Mouse (Mus musculus): ENCODE measurements around the gene Ppat. TPM values are rescaled to one million over a fixed set of nuclear protein-coding genes. Genes with fewer than 3 reads are reported as not detected.
A peak's percentile ranks its signal among the peaks of the same experiment; 100 is the strongest.
"Not testable (repeated sequence)": the region's sequence is repeated elsewhere in the genome, so short reads cannot be mapped to it uniquely, and the experiment has no call there.

Ppat gene
- total RNA-seq, 2 experiments from 2014 or later = 14.3 to 18.1 TPM

- no peak for DNase-seq (ENCODE audit: extremely low spot score in 1 of 2, low spot score in 1 of 2)
These were observed 854 bp downstream of the Ppat start for GRCm38 (mm10) chr5:76950343-76951105.

GRCm38 (mm10) chr5:76947758-76948157, 3.6 kb downstream of the Ppat start:
- no peak for DNase-seq (ENCODE audit: extremely low spot score in 1 of 2, low spot score in 1 of 2)

GRCm38 (mm10) chr5:76947142-76947541, 4.2 kb downstream of the Ppat start:
- no peak for DNase-seq (ENCODE audit: extremely low spot score in 1 of 2, low spot score in 1 of 2)

- no peak for DNase-seq (ENCODE audit: extremely low spot score in 1 of 2, low spot score in 1 of 2)
These were observed 5.7 kb downstream of the Ppat start for GRCm38 (mm10) chr5:76945678-76946033.

- no peak for DNase-seq (ENCODE audit: extremely low spot score in 1 of 2, low spot score in 1 of 2)
These were observed 6.3 kb downstream of the Ppat start for GRCm38 (mm10) chr5:76944965-76945677.

GRCm38 (mm10) chr5:76942505-76942904, 8.9 kb downstream of the Ppat start:
- DNase-seq (ENCODE audit: extremely low spot score in 1 of 2, low spot score in 1 of 2) = no peak

GRCm38 (mm10) chr5:76941975-76942374, 9.4 kb downstream of the Ppat start:
- DNase-seq (ENCODE audit: extremely low spot score in 1 of 2, low spot score in 1 of 2) = no peak

- DNase-seq (ENCODE audit: extremely low spot score in 1 of 2, low spot score in 1 of 2) = no peak
These were observed 11.7 kb downstream of the Ppat start for GRCm38 (mm10) chr5:76939717-76940116.

GRCm38 (mm10) chr5:76929180-76929877, 22.0 kb downstream of the Ppat start:
- no peak for DNase-seq (ENCODE audit: extremely low spot score in 1 of 2, low spot score in 1 of 2)

- no peak for DNase-seq (ENCODE audit: extremely low spot score in 1 of 2, low spot score in 1 of 2)
These were observed 23.1 kb downstream of the Ppat start for GRCm38 (mm10) chr5:76928124-76928832.

GRCm38 (mm10) chr5:76924296-76924695, 27.1 kb downstream of the Ppat start:
- no peak for DNase-seq (ENCODE audit: extremely low spot score in 1 of 2, low spot score in 1 of 2)

- peak; percentile 24 to 53 for DNase-seq (ENCODE audit: extremely low spot score in 1 of 2, low spot score in 1 of 2)
These were observed 27.9 kb downstream of the Ppat start for GRCm38 (mm10) chr5:76923428-76923827.

GRCm38 (mm10) chr5:76922833-76923232, 28.5 kb downstream of the Ppat start:
- no peak for DNase-seq (ENCODE audit: extremely low spot score in 1 of 2, low spot score in 1 of 2)

GRCm38 (mm10) chr5:76912522-76912921, 38.9 kb downstream of the Ppat start:
- not testable (repeated sequence) for DNase-seq (ENCODE audit: extremely low spot score in 1 of 2, low spot score in 1 of 2)

- no peak for DNase-seq (ENCODE audit: extremely low spot score in 1 of 2, low spot score in 1 of 2)
These were observed 40.6 kb downstream of the Ppat start for GRCm38 (mm10) chr5:76910807-76911206.

GRCm38 (mm10) chr5:76906155-76906499, 45.3 kb downstream of the Ppat start:
- no peak for DNase-seq (ENCODE audit: extremely low spot score in 1 of 2, low spot score in 1 of 2)

GRCm38 (mm10) chr5:76905405-76906154, 45.8 kb downstream of the Ppat start, which contains the start of gene Aasdh:
TSS of gene Aasdh (minus strand) at chr5:76905514.
- DNase-seq (ENCODE audit: extremely low spot score in 1 of 2, low spot score in 1 of 2) = peak; percentile 99

- DNase-seq (ENCODE audit: extremely low spot score in 1 of 2, low spot score in 1 of 2) = no peak
These were observed 46.5 kb downstream of the Ppat start for GRCm38 (mm10) chr5:76904713-76905404.

- no peak for DNase-seq (ENCODE audit: extremely low spot score in 1 of 2, low spot score in 1 of 2)
These were observed 49.2 kb downstream of the Ppat start for GRCm38 (mm10) chr5:76902131-76902530.

All from layer of hippocampus, postnatal 25 days (tissue).